Mouse (Mus musculus) thymus, adult 2 months (tissue): ENCODE results near the gene Hrk.

ENCODE experiments used
- CTCF ChIP-seq: fragments of 200-500 bp; IDR thresholded peaks from 2 replicates; pipeline ENCODE4 v1.5.1; 2012; ENCODE audit warnings: mild to moderate bottlenecking, control low read depth, low read length, moderate library complexity, borderline replicate concordance; ENCODE audit not compliant: control insufficient read depth, poor library complexity, insufficient read depth; ENCODE audit errors: extremely low read depth
- POLR2A ChIP-seq: fragments of 200-500 bp; IDR thresholded peaks from 2 replicates; pipeline ENCODE4 v1.6.1; 2012; ENCODE audit warnings: mild to moderate bottlenecking, low read length, control low read depth, moderate library complexity; ENCODE audit not compliant: control insufficient read depth, poor library complexity, insufficient read depth; ENCODE audit errors: extremely low read depth

DNA sequence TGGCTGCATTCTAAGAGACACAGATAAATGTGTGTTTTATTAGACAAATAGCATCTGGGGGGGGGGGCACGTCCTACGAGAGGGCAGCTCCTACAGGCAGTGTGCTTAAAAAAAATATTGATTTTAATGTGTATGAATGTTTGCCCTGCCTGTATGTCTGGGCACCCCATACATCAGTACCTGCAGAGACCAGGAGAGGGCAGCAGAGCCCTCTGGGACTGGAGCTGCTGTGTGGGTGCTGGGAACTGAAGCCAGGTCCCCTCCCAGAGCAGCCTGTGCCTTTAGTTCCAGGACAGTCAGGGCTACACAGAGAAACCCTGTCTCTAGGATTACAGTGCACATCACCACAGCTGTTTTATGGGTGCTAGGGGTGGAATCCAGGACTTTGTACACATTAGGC is 10.7 kb downstream of the Hrk start:
- TF ChIP-seq CTCF: no peak
- no peak for TF ChIP-seq POLR2A
